Mouse (Mus musculus) neural tube, embryonic 13.5 days (tissue): ENCODE measurements around the gene Itpkc. TPM values are rescaled to one million over a fixed set of nuclear protein-coding genes. Genes with fewer than 3 reads are reported as not detected.
A peak's percentile ranks its signal among the peaks of the same experiment; 100 is the strongest.

Experiments used
- ATAC-seq: fragments of 200-750 bp; cut with Nextera tagmentation; 2 replicates; pipeline ENCODE4 v1.8.0; 2017; ENCODE audit warnings: low read depth, mild to moderate bottlenecking, moderate TSS enrichment, moderate library complexity
- H3K27ac ChIP-seq: fragments of 300-500 bp; sonication (generic); replicated peaks from 2 replicates; pipeline ENCODE4 v1.5.1; 2015; ENCODE audit warnings: moderate library complexity, mild to moderate bottlenecking, inconsistent platforms
- H3K27me3 ChIP-seq: fragments of 300-500 bp; sonication (generic); 2 replicates; pipeline ENCODE4 v1.6.1; 2015; ENCODE audit warnings: mild to moderate bottlenecking, inconsistent platforms
- H3K36me3 ChIP-seq: fragments of 300-500 bp; sonication (generic); 2 replicates; pipeline ENCODE4 v1.6.1; 2015; ENCODE audit warnings: mild to moderate bottlenecking, inconsistent platforms
- H3K4me1 ChIP-seq: fragments of 300-500 bp; sonication (generic); replicated peaks from 2 replicates; pipeline ENCODE4 v1.6.1; 2015; ENCODE audit warnings: inconsistent platforms
- H3K4me2 ChIP-seq: fragments of 300-500 bp; sonication (generic); 2 replicates; pipeline ENCODE4 v1.6.1; 2015; ENCODE audit warnings: inconsistent platforms, mild to moderate bottlenecking, moderate library complexity
- H3K4me3 ChIP-seq: fragments of 300-500 bp; sonication (generic); 2 replicates; pipeline ENCODE4 v1.5.1; 2015; ENCODE audit warnings: mild to moderate bottlenecking, inconsistent platforms
- H3K9ac ChIP-seq: fragments of 300-500 bp; sonication (generic); 2 replicates; pipeline ENCODE4 v1.6.1; 2015; ENCODE audit warnings: moderate library complexity, mild to moderate bottlenecking, inconsistent platforms
- H3K9me3 ChIP-seq: fragments of 300-500 bp; sonication (generic); 2 replicates; pipeline ENCODE4 v1.6.1; 2016; ENCODE audit warnings: inconsistent platforms
- WGBS: fragments of 180-500 bp; shearing (Covaris S2); methylation state at CpG from one replicate; pipeline ENCODE4 v1.1.7; 2015; 5-methylcytosine and 5-hydroxymethylcytosine counted together
- microRNA counts: library from miRNA; unstranded; fragments of <30 nt; microRNA quantifications from one replicate; lab custom pipeline; 2016
- microRNA-seq: library from miRNA; unstranded; fragments of <30 nt; microRNA quantifications from one replicate; pipeline ENCODE4, GENCODE M21; 2016
- polyA plus RNA-seq: library from polyadenylated mRNA; unstranded; fragments of >200 nt; fragmentation: Nextera tagmentation; extraction: Ambion mirVana; gene quantifications from 2 replicates; pipeline ENCODE4 v1.2.1, GENCODE M21; 2015

The Itpkc gene
- polyA plus RNA-seq, 1 experiment from 2014 or later: 7.5 TPM

DNA sequence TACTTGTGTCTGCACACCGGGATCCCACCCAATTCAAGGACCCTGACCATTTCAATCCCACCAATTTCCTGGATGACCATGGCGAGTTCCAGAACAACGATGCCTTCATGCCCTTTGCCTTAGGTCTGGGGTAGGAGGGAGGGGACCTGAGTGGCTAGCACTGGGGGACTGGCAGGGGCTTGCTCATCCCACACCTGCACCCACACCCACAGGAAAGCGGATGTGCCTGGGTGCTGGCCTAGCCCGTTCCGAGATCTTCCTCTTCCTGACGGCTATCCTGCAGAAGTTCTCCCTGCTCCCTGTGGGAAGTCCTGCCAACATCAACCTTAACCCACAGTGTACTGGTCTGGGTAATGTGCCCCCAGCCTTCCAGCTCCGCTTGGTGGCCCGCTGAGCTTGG, 70.3 kb downstream of the Itpkc start:
- Histone ChIP-seq H3K36me3 (peaks cover 44% of the 10 kb centered on the region), H3K9me3 (no peaks in the 10 kb centered on the region), H3K27me3 (no peaks in the 10 kb centered on the region), H3K4me1 (peaks cover 37% of the 10 kb centered on the region), H3K4me2 (no peak overlapping the region), H3K4me3 (no peak overlapping the region), H3K27ac (no peak overlapping the region), H3K9ac (no peak overlapping the region)
- no peak for ATAC-seq
- 95% methylated on average over 9 of the region's 9 CpGs for WGBS

MicroRNAs encoded within 50 kb of the gene (microRNA counts, 519-probe panel; counts per million panel counts)
- not detected for microRNA mmu-miR-1191 (lab: Ali Mortazavi, UCI)

Small RNA genes lying within 50 kb of the gene (microRNA-seq; reads per million reads assigned to microRNA genes)
- 3.0 reads per million, percentile 13 among the genes with 10 or more reads in this experiment for gene Mir1191
- gene Mir3101: 0.44 reads per million

Other genes with a start within 250 kb of the Itpkc start
- gene Cyp2a12, start 199.6 kb downstream of the Itpkc start, polyA plus RNA-seq: not detected in 2 replicates
- gene Cyp2f2, start 108.8 kb downstream of the Itpkc start, polyA plus RNA-seq: not detected in 2 replicates
- 0.21 TPM in 1 of 2 replicates, not detected in the other for gene Cyp2t4, start 74.9 kb downstream of the Itpkc start, polyA plus RNA-seq
- 78.8 and 89.1 TPM in 2 replicates for gene Egln2, start 61.9 kb downstream of the Itpkc start, polyA plus RNA-seq
- 114 and 125 TPM in 2 replicates for gene Rab4b, start 49.8 kb downstream of the Itpkc start, polyA plus RNA-seq
- 0.35 TPM in 1 of 2 replicates, not detected in the other for gene Gm21983, start 47.6 kb downstream of the Itpkc start, polyA plus RNA-seq
- 9.7 and 13.9 TPM in 2 replicates for gene Mia, start 47.5 kb downstream of the Itpkc start, polyA plus RNA-seq
- gene BC024978, start 32.9 kb downstream of the Itpkc start, polyA plus RNA-seq: 3.4 and 4.0 TPM in 2 replicates
- 206 and 216 TPM in 2 replicates for gene Snrpa, start 32.4 kb downstream of the Itpkc start, polyA plus RNA-seq
- 22.2 and 22.6 TPM in 2 replicates for gene Coq8b, start 4.4 kb upstream of the Itpkc start, polyA plus RNA-seq
- gene Numbl, start 29.8 kb upstream of the Itpkc start, polyA plus RNA-seq: 52.8 and 55.3 TPM in 2 replicates
- 6.9 and 8.0 TPM in 2 replicates for gene Ltbp4, start 109.0 kb upstream of the Itpkc start, polyA plus RNA-seq
- gene Shkbp1, start 127.4 kb upstream of the Itpkc start, polyA plus RNA-seq: 50.6 and 59.6 TPM in 2 replicates
- gene Gm20479, start 128.8 kb upstream of the Itpkc start, polyA plus RNA-seq: not detected in 2 replicates
- gene Sptbn4, start 219.0 kb upstream of the Itpkc start, polyA plus RNA-seq: 1.7 and 2.8 TPM in 2 replicates
- 21.3 and 23.3 TPM in 2 replicates for gene Blvrb, start 219.3 kb upstream of the Itpkc start, polyA plus RNA-seq
- gene Sertad3, start 245.1 kb upstream of the Itpkc start, polyA plus RNA-seq: 16.7 and 16.8 TPM in 2 replicates